Mouse (Mus musculus): ENCODE measurements around the gene Trim8. TPM values are rescaled to one million over a fixed set of nuclear protein-coding genes. Genes with fewer than 3 reads are reported as not detected.

Gene Trim8
- polyA plus RNA-seq, 1 experiment from 2014 or later = 14.2 TPM

DNA sequence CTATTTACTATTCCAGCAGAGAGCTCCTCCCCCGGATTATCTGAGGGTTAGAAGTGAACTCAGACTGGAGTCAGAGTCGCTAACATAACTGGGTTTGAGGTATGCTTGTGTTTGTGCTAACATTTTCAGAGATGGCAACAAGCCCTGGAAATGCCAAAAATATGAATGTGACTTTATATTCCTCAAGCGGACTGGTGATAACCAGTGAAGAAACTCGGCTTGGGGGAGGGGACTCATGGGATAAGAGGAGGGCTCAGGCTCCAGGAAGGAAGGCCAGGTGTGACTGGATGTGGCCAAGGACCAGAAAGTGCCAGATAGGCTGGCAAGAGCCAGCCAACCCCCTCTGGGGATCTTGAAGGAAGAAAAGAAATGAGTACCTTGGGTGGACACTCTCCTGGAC lies 19.7 kb upstream of the Trim8 start:
- no peak overlapping the region for H3K27ac ChIP-seq
- no peaks in the 10 kb centered on the region for H3K9me3 ChIP-seq
- WGBS = 28% methylated on average over 4 of the region's 4 CpGs
- H3K36me3 ChIP-seq = peaks cover 76% of the 10 kb centered on the region
- no peak overlapping the region for H3K4me3 ChIP-seq
- no peak for ATAC-seq (ENCODE audit: low FRiP score, low read depth)
- no peak overlapping the region for H3K9ac ChIP-seq
- H3K27me3 ChIP-seq = no peaks in the 10 kb centered on the region
- peaks cover 35% of the 10 kb centered on the region for H3K4me1 ChIP-seq
- no peak overlapping the region for H3K4me2 ChIP-seq (replicated peaks)

DNA sequence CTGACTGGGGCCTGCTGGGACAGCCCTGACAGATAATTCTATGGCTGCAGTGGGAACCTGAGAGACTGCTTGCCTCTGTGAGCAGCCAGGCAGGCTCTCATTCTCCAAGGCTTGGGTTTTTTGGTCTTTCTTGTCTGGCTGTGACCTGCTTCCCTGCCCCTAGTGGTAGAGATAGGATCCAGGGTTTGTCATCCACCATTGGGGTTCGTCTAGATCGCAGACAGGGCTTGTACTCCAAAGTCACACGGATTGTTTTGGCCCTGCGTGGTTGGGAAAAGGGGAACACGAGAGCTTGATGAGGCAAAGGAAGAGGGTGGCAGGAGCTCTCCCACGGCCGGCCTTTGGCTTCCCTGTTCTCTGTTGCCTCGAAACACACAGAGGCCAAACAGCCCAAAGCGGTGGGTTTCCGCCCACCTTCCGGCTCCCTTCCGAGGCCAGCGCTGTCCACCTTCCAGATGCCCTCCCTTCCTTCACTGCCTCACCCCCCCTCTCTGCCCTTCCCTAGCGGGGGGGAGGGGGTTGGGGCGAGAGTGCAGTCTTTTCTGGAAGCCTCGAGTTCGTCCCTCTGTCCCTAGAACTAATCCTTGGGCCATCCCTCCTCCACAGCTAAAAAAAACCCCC lies 18.5 kb upstream of the Trim8 start:
- no peaks in the 10 kb centered on the region for H3K9me3 ChIP-seq
- peaks cover 76% of the 10 kb centered on the region for H3K36me3 ChIP-seq

DNA sequence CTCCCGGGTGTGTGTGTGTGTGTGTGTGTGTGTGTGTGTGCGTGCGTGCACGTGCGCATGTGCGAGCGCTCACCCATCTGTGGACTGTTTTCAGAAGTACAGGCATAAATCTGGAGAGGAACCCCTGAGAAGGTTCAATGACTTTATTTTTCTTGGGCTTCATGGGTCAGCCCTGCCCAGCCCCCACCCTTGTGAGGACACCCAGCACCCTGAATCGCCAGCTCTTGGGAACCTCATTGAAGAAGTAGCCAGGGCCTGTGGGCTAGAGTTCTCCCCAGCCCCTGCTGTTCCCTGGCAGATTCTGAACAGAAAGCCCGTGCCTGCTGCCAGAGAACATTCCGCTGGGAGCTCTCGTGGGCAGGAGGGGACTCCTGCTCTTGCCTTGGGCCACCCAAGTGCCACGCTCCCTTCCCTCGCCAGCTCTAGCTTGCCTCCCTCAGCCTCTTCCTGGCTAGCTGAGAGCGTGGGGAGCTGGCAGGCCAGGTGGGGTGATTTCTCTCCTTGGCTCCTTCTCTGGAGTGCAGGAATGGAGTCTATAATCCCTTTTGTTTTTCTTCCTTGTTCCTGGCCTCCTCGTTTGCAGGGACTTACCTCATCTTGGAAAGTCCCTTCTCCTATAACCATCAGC lies 17.7 kb upstream of the Trim8 start:
- H3K4me2 ChIP-seq (replicated peaks) = no peak overlapping the region
- H3K4me3 ChIP-seq = no peak overlapping the region
- H3K4me1 ChIP-seq = peaks cover 18% of the 10 kb centered on the region
- no peak overlapping the region for H3K27ac ChIP-seq
- no peaks in the 10 kb centered on the region for H3K9me3 ChIP-seq
- 81% methylated on average over 15 of the region's 15 CpGs for WGBS
- ATAC-seq (ENCODE audit: low FRiP score, low read depth) = no peak
- peaks cover 69% of the 10 kb centered on the region for H3K36me3 ChIP-seq
- H3K27me3 ChIP-seq = no peaks in the 10 kb centered on the region
- H3K9ac ChIP-seq = no peak overlapping the region

More for the DNA sequence above, 18.5 kb upstream of the Trim8 start:
- peaks cover 26% of the 10 kb centered on the region for H3K4me1 ChIP-seq
- H3K4me2 ChIP-seq (replicated peaks) = no peak overlapping the region
- WGBS = 50% methylated on average over 17 of the region's 17 CpGs
- no peak overlapping the region for H3K4me3 ChIP-seq
- no peak overlapping the region for H3K27ac ChIP-seq
- ATAC-seq (ENCODE audit: low FRiP score, low read depth) = no peak
- H3K9ac ChIP-seq = no peak overlapping the region
- no peaks in the 10 kb centered on the region for H3K27me3 ChIP-seq

DNA sequence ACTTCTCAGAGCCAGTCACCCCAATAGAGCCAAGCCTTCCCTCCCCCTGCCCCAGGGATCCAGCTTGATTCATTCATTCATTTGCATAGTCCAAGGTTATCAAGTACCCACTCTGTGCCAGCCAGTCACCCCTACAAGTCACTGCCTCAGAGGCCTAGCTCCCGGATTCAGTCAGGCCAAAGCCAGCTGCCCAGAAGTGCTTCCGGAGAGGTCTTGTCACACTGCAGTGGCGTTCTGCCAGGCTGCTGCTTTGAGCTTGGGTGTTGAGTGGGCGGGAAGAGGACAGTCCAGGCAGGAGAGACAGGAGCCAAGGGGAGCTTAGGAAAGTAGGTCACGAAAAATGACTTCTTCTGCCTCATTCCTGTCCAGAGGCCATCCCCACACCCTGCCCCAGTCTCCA lies 17.0 kb upstream of the Trim8 start:
- H3K4me3 ChIP-seq = no peak overlapping the region
- peaks cover 11% of the 10 kb centered on the region for H3K4me1 ChIP-seq
- H3K4me2 ChIP-seq (replicated peaks) = no peak overlapping the region
- 70% methylated on average over 5 of the region's 5 CpGs for WGBS
- no peaks in the 10 kb centered on the region for H3K27me3 ChIP-seq
- H3K9me3 ChIP-seq = no peaks in the 10 kb centered on the region
- H3K27ac ChIP-seq = no peak overlapping the region; the same call in 1 of the 2 replicates
- H3K36me3 ChIP-seq = peaks cover 62% of the 10 kb centered on the region
- ATAC-seq (ENCODE audit: low FRiP score, low read depth) = no peak
- H3K9ac ChIP-seq = no peak overlapping the region; the same call in 1 of the 2 replicates

DNA sequence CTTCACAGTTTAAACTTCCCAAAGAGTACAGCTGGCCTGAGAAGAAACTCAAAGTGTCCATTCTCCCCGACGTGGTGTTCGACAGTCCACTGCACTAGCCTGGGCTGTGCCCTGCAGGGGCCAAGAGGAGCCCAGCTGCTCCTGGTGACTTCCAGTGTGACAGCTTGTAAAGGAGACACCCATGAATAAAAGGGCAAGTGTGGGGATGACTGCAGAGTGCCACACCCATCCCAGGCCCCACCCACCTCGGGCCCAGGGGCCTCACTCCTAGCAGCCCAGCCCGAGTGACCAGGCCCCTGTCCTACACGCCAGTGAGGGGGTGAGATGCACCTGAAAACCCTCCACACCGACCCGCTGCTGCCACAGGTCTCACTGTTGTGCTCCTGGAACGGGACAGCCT lies 15.7 kb upstream of the Trim8 start:
- 67% methylated on average over 9 of the region's 9 CpGs for WGBS
- Histone ChIP-seq H3K27ac (no peak overlapping the region; the same call in 1 of the 2 replicates), H3K27me3 (no peaks in the 10 kb centered on the region), H3K9ac (no peak overlapping the region), H3K4me3 (no peak overlapping the region), H3K9me3 (no peaks in the 10 kb centered on the region), H3K36me3 (peaks cover 49% of the 10 kb centered on the region), H3K4me1 (peaks cover 11% of the 10 kb centered on the region; the same call in 1 of the 2 replicates), H3K4me2 (replicated peaks) (no peak overlapping the region)
- no peak for ATAC-seq (ENCODE audit: low FRiP score, low read depth)

DNA sequence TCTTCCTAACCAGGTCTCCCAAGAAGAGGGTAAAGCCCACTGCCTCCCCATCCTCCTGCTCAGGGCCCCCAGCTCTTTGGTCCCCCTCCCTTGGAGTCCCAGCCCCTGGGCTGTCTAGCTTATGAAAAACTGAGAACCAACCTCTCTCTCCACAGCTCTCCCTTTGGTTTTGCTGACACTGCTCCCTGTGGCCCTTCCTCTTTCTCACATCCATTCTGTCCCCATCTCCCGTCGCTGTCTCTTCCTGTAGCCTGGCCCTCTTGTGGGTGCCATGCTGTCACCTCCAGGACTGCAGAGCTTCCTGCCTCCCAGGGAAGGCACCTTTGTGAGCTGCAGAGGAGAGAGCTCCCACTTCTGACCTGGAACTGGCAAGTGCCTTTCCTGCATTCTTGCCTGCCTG lies 14.8 kb upstream of the Trim8 start:
- Histone ChIP-seq H3K9me3 (no peaks in the 10 kb centered on the region), H3K27ac (peak overlapping the region; percentile 11; the same call in 1 of the 2 replicates), H3K36me3 (peaks cover 47% of the 10 kb centered on the region), H3K9ac (no peak overlapping the region), H3K4me1 (peaks cover 6% of the 10 kb centered on the region; the same call in 1 of the 2 replicates), H3K4me2 (replicated peaks) (no peak overlapping the region), H3K4me3 (no peak overlapping the region), H3K27me3 (no peaks in the 10 kb centered on the region)
- no peak for ATAC-seq (ENCODE audit: low FRiP score, low read depth)
- 54% methylated on average over 2 of the region's 2 CpGs for WGBS

DNA sequence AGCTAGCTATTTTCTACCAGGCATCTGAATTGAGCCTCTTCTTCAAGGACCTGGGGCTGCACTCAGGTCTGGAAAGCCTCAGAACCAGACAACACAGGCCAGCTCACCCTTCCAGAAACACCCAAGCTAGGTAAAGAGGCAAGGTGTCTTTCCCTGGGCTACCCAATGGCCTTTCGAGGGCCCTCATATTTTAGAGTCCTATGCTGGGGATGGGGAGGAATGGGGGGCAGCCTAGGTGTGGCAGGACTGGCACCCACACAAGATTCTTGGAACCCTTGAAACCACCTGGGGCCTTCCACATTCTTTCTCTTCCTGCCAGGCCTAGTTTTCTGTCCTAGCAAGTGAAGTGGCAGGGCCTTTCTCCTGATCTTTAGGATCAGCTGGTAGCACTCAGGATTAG lies 12.1 kb upstream of the Trim8 start:
- Histone ChIP-seq H3K9me3 (no peaks in the 10 kb centered on the region), H3K9ac (no peak overlapping the region), H3K27me3 (no peaks in the 10 kb centered on the region), H3K4me2 (replicated peaks) (no peak overlapping the region), H3K36me3 (peaks cover 37% of the 10 kb centered on the region), H3K27ac (no peak overlapping the region), H3K4me3 (no peak overlapping the region), H3K4me1 (peaks cover 6% of the 10 kb centered on the region; the same call in 1 of the 2 replicates)
- no peak for ATAC-seq (ENCODE audit: low FRiP score, low read depth)
- 100% methylated on average over 1 of the region's 1 CpGs for WGBS

DNA sequence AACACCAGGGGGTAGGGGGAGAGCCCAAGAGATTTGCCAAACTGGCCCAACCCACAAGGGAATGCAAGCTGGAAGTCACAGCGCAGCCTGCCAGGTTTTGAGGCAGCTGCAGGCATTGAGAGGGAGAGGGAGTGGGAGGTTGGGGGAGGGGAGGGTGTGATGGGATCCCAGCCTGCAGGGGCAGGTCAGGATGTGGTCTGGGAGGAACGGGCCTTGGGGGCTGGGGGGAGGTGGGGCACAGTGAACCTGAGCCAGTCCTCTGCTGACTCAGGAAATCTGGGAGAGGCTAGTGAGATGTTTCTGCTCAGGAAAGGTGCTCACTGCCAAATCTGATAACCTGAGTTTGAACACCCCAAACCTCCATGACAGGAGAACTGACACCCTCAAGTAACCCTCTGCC lies 10.9 kb upstream of the Trim8 start:
- H3K9me3 ChIP-seq = no peaks in the 10 kb centered on the region
- H3K9ac ChIP-seq = no peak overlapping the region
- 0% methylated on average over 2 of the region's 2 CpGs for WGBS
- no peak overlapping the region for H3K4me2 ChIP-seq (replicated peaks)
- no peak; the same call in 1 of the 2 replicates for ATAC-seq (ENCODE audit: low FRiP score, low read depth)
- H3K27ac ChIP-seq = no peak overlapping the region
- H3K4me3 ChIP-seq = no peak overlapping the region
- peaks cover 6% of the 10 kb centered on the region; the same call in 1 of the 2 replicates for H3K4me1 ChIP-seq
- no peaks in the 10 kb centered on the region for H3K27me3 ChIP-seq
- H3K36me3 ChIP-seq = peaks cover 26% of the 10 kb centered on the region

DNA sequence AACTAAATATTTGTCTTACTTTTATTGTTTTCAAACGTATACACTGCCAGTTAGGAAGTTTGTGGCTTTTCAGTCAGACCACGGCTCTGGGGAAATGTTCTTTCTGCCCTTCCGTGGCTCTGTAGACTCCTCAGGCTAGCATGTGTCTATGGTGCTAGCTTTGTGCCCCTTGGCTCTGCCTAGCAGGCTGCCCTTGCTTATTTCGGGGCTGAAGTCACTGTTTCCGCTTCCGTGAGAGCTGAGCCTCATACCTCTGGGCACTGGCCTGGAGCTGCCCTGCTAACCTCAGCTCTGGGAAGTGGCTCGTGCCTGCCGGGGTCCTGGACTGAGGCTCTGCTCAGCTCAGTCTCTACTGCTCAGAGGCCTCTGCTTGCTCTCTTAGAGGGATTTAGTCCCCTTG lies 6.4 kb upstream of the Trim8 start:
- ATAC-seq (ENCODE audit: low FRiP score, low read depth) = no peak
- peaks cover 8% of the 10 kb centered on the region; the same call in 1 of the 2 replicates for H3K4me1 ChIP-seq
- WGBS = 83% methylated on average over 8 of the region's 8 CpGs
- H3K27ac ChIP-seq = no peak overlapping the region
- H3K9ac ChIP-seq = no peak overlapping the region
- H3K9me3 ChIP-seq = no peaks in the 10 kb centered on the region
- H3K27me3 ChIP-seq = no peaks in the 10 kb centered on the region
- no peak overlapping the region for H3K4me2 ChIP-seq (replicated peaks)
- no peaks in the 10 kb centered on the region for H3K36me3 ChIP-seq
- no peak overlapping the region for H3K4me3 ChIP-seq

DNA sequence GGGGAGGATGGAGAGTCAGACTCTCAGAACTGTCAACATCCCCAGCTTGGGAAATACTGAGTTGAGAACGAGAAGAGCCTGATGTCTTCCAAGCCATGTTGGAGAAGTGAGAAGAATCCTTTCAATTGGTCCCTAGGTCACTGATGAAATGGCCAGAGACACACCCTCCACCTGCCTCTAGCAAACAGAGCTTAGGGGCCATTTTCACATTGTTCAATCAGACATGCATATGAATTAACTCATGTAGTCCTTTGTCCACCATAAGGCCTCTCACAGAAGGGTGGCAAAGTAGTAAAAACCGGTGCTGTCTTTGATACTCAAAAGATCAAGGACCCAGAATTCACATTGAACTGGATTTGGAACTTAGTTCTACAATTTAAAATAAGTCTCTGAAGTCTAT lies 4.3 kb upstream of the Trim8 start:
- H3K27me3 ChIP-seq = no peaks in the 10 kb centered on the region
- H3K4me1 ChIP-seq = 0 out of 2 replicates have a peak, but pooled peaks cover 2% of the 10 kb centered on the region
- H3K36me3 ChIP-seq = no peaks in the 10 kb centered on the region
- no peaks in the 10 kb centered on the region for H3K9me3 ChIP-seq
- no peak overlapping the region for H3K27ac ChIP-seq
- no peak for ATAC-seq (ENCODE audit: low FRiP score, low read depth)
- H3K9ac ChIP-seq = no peak overlapping the region
- 72% methylated on average over 2 of the region's 2 CpGs for WGBS
- H3K4me2 ChIP-seq (replicated peaks) = no peak overlapping the region
- H3K4me3 ChIP-seq = no peak overlapping the region

DNA sequence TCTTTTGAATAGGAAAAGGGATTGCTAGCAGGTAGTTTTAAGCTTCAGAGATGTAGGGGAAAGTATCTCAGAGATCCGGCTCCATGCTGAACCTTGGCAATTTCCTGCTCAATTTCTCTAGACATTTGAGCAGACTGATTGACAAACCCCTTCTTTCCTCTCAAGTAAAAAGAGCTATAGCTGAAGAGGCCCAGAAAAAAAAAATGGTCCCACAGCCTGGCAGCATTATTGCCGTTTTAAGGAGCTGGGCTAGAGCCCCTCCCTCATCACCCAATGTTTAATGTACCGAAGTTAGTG lies 2.0 kb upstream of the Trim8 start:
- no peak for ATAC-seq (ENCODE audit: low FRiP score, low read depth)
- H3K4me1 ChIP-seq = peaks cover 19% of the 10 kb centered on the region
- no peaks in the 10 kb centered on the region for H3K9me3 ChIP-seq
- H3K36me3 ChIP-seq = no peaks in the 10 kb centered on the region
- no peaks in the 10 kb centered on the region for H3K27me3 ChIP-seq
- H3K9ac ChIP-seq = no peak overlapping the region
- peak overlapping the region; percentile 77 for H3K27ac ChIP-seq
- 2% methylated on average over 3 of the region's 3 CpGs for WGBS
- H3K4me2 ChIP-seq (replicated peaks) = peak overlapping the region; percentile 99
- H3K4me3 ChIP-seq = peak overlapping the region; percentile 92

DNA sequence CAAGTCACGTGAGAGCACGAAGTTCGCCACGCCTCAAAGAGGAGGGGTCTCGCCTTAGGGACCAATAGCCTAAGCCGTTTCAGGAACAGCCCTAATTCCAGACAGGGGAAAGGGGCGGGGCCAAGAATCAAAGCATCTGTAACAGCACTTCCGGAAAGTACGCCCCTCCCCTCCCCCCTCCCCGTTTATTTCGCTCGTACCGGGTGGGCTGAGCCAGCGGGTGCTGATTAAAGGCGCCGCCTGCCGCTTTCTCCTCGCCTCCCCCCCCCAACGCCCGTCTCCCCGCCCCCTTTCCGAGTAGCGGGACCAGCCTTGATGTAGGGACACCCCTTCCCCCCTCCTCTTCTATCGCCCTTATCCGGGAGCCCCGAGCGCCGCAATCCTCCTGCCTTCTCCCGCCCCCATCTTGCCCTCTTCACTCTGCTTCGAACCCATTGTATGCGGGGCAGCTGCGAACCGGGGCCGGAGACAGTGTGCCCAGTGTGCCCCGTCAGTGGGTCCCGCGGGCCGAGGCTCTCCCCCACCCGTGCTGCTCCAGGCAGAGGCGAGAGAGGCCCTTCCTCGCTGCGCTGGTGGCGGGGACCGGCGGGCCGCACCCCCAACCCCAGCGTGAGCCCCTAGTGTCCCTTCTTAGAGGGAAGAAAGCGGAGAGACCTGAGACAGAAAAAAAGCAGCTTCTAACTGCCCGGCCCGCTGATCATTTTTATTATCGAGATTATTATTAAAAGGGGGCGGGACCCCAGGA lies 1.5 kb upstream of the Trim8 start:
- Histone ChIP-seq H3K9ac (peak overlapping the region; percentile 86), H3K4me2 (replicated peaks) (peak overlapping the region; percentile 99), H3K27me3 (no peaks in the 10 kb centered on the region), H3K9me3 (no peaks in the 10 kb centered on the region), H3K4me3 (peak overlapping the region; percentile 92), H3K36me3 (no peaks in the 10 kb centered on the region), H3K27ac (peak overlapping the region; percentile 98), H3K4me1 (peaks cover 24% of the 10 kb centered on the region)
- under 1% methylated on average over 39 of the region's 52 CpGs for WGBS
- peak; percentile 91 for ATAC-seq (ENCODE audit: low FRiP score, low read depth)

Data from limb, embryonic 13.5 days (tissue).